Mouse (Mus musculus) frontal cortex, postnatal 25 days (tissue): Measurements from ENCODE around the gene Smdt1.
"Not testable (repeated sequence)": the region's sequence is repeated elsewhere in the genome, so short reads cannot be mapped to it uniquely, and the experiment has no call there.

Experiments
- DNase-seq, 2 experiments: peaks; one replicate each; pipeline ENCODE4 v3.0.0; 2022; ENCODE audit warnings: low spot score in 2 of 2

Smdt1 gene

GRCm38 (mm10) chr15:82343368-82344287, 4.9 kb downstream of the Smdt1 start:
- no peak for DNase-seq

GRCm38 (mm10) chr15:82344971-82345370, 6.2 kb downstream of the Smdt1 start:
- no peak for DNase-seq

GRCm38 (mm10) chr15:82345820-82346470, 7.2 kb downstream of the Smdt1 start:
- DNase-seq = peak; percentile 94 to 97

GRCm38 (mm10) chr15:82346580-82347302, 8.0 kb downstream of the Smdt1 start:
- DNase-seq = no peak

- DNase-seq = no peak
These were observed 8.5 kb downstream of the Smdt1 start for GRCm38 (mm10) chr15:82347303-82347676.

- DNase-seq = no peak
These were observed 9.1 kb downstream of the Smdt1 start for GRCm38 (mm10) chr15:82347852-82348251.

- no peak for DNase-seq
These were observed 9.7 kb downstream of the Smdt1 start for GRCm38 (mm10) chr15:82348258-82348998.

- no peak for DNase-seq
These were observed 10.2 kb downstream of the Smdt1 start for GRCm38 (mm10) chr15:82348999-82349341.

- DNase-seq = no peak
These were observed 11.6 kb downstream of the Smdt1 start for GRCm38 (mm10) chr15:82350349-82350748.

- DNase-seq = no peak
These were observed 12.7 kb downstream of the Smdt1 start for GRCm38 (mm10) chr15:82351480-82351879.

GRCm38 (mm10) chr15:82353078-82353744, 14.5 kb downstream of the Smdt1 start:
- no peak for DNase-seq

GRCm38 (mm10) chr15:82353745-82354113, 15.0 kb downstream of the Smdt1 start:
- DNase-seq = no peak

GRCm38 (mm10) chr15:82354126-82354945, 15.6 kb downstream of the Smdt1 start, which contains the start of gene Ndufa6:
Gene Ndufa6 (minus strand): TSS chr15:82354322.
- DNase-seq = peak; percentile 83 to 95

GRCm38 (mm10) chr15:82358431-82359260, 19.9 kb downstream of the Smdt1 start:
- no peak for DNase-seq

GRCm38 (mm10) chr15:82361459-82362018, 22.8 kb downstream of the Smdt1 start:
- peak; percentile 1 to 3 for DNase-seq

- peak in 1 of 2 experiments; percentile 0 for DNase-seq
These were observed 23.5 kb downstream of the Smdt1 start for GRCm38 (mm10) chr15:82362234-82362633.

- not testable (repeated sequence) for DNase-seq
These were observed 25.0 kb downstream of the Smdt1 start for GRCm38 (mm10) chr15:82363801-82364200.

GRCm38 (mm10) chr15:82364561-82364960, 25.8 kb downstream of the Smdt1 start:
- not testable (repeated sequence) for DNase-seq

GRCm38 (mm10) chr15:82368146-82368545, 29.4 kb downstream of the Smdt1 start:
- no peak for DNase-seq
